Mouse (Mus musculus) kidney, postnatal 25 days (tissue): ENCODE measurements around the gene Zc3hav1l.

ENCODE experiments used
- DNase-seq, 2 experiments: peaks; one replicate each; pipeline ENCODE4 v3.0.0; 2021; ENCODE audit warnings: mixed read lengths in 2 of 2

The Zc3hav1l gene

GRCm38 (mm10) chr6:38263393-38264159 is 35.5 kb downstream of the Zc3hav1l start:
- no peak for DNase-seq

GRCm38 (mm10) chr6:38261877-38262276 is 37.2 kb downstream of the Zc3hav1l start:
- no peak for DNase-seq

DNA sequence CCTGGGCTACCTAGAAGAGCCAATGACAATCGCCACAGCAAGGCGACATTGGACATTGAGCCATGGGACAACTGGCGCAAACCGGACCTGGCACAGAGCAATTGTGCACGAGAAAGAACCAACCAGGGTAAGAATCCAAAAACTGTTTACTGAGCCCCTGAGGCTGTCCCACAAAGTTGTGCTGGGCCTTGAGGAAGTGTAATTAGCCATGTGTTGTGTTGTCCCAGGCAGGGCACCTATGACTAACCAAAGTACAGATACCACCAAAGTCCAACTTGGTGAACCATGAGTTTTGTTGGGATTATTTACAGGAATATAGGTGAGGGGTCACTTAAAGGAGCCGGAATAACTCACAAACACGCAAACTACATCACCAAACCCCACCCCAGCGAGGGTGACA is 41.6 kb downstream of the Zc3hav1l start:
- peak; percentile 45 to 81 for DNase-seq

- DNase-seq = no peak
These were observed 42.3 kb downstream of the Zc3hav1l start for GRCm38 (mm10) chr6:38256793-38257192.

GRCm38 (mm10) chr6:38255794-38256193 is 43.3 kb downstream of the Zc3hav1l start:
- DNase-seq = no peak

DNA sequence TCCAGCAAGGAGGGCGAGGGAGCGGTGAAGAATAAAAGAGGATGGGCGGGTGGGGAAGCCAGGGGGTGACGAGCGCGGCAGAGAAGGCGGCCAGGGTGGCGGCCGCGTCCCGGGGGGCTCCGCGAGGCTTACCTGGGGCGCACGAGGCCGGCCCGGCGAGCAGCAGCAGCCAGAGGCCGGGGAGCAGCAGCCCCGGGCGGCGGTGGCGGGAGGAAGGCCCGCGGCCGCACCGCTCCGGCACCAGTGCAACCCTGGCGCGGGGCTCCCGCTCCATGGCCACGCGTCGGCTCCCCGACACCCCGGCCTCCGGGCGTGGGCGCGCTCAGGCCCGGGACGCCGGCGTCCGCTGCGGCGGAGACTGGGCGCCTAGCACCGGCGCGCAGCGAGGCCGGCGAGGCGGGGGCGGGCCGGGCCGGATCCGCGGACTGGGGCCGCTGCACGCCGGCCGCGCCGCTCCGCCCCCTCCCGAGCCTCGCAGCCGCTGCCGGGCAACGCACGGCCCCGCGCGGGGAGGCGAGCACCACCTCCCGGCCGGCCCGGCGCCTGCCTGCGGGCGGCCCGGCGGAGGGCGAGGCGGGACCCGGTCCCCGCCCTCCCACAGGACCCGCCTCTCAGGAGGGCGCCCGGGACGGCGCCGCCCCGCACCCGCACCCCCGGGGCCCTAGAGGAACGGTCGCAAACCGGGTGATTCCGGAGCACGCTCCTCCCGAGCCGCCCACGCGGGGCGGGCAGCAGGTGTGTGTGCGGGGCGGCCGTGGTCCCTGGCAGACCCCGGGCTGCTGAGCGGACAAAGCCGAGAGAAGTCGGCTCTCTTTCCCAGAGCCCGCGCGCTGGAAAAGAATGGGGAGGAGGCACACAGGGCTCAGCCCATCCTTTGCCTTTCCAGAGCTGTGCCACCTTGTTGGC is 45.1 kb downstream of the Zc3hav1l start, which contains the start of gene D630045J12Rik:
D630045J12Rik (minus strand) TSS at position 274 of the 906 bp plus-strand sequence.
- peak; percentile 75 to 93 for DNase-seq

- no peak for DNase-seq
These were observed 46.0 kb downstream of the Zc3hav1l start for GRCm38 (mm10) chr6:38252766-38253735.

- DNase-seq = peak in 1 of 2 experiments; percentile 56
These were observed 46.9 kb downstream of the Zc3hav1l start for GRCm38 (mm10) chr6:38252139-38252538.

GRCm38 (mm10) chr6:38251464-38251863 is 47.6 kb downstream of the Zc3hav1l start:
- DNase-seq = no peak

GRCm38 (mm10) chr6:38247362-38247761 is 51.7 kb downstream of the Zc3hav1l start:
- DNase-seq = no peak

DNA sequence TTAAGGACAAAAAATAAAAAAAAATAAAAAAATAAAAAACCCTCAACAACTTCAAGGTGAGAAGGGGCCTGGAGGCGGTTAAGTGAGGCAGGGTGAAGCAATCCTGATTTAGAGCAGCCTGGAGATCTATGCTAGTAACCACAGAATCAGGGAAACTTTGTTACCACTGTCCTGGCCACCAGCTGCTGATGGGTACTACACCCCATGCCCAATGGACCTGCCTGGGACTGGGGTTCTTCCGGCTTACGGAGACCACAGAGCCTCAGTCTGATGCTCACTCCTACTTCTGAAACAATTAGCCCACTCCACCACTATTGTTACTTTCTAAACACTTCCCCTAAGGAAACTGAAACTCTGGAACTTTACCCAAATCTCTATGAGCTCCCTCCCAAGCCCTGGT is 54.3 kb downstream of the Zc3hav1l start:
- no peak for DNase-seq

GRCm38 (mm10) chr6:38244167-38244566 is 54.9 kb downstream of the Zc3hav1l start:
- no peak for DNase-seq

DNA sequence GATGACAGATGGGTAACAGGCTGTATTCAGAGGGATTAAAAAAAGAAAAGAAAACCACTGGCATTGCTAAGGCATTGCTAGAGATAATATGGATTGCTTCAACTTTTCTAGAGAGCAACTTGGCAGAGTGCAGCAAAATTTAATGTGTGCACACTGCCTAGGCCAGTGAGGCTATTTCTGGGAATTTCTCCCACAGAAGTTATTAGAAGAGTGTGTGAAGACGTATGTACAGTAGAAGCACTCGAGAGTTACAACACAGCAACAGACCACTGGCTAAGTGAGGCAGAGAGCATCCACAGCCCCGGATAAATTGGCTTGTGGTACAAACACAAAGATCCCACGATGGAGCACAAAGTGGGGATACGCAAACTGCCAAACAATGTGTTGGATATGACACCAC is 56.2 kb downstream of the Zc3hav1l start:
- DNase-seq = no peak

DNA sequence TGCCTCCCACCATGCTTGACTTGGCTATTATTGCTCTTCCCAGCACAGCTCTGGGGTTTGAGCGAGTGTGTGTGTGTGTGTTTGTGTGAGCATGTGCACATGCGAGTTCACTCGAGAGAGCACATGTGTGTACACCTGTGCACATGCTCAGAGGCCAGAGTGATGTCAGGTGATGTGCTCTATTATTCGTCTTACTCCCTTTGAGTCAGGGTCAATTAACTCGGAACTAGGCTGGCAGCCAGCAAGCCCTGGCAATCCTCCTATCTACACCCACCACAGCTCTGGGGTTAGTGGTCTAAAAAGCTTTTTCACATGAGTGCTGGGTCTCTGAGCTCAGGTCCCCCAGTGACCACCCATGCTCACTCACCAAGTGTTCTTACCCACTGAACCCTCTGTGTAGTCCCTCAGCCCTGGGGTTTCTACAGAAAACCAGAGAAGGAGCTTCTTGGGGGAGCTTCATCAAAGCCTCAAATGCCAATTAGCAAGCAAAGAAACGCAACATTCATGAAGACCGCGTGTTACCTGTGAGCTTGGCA is 56.7 kb downstream of the Zc3hav1l start:
- peak; percentile 61 to 75 for DNase-seq

DNA sequence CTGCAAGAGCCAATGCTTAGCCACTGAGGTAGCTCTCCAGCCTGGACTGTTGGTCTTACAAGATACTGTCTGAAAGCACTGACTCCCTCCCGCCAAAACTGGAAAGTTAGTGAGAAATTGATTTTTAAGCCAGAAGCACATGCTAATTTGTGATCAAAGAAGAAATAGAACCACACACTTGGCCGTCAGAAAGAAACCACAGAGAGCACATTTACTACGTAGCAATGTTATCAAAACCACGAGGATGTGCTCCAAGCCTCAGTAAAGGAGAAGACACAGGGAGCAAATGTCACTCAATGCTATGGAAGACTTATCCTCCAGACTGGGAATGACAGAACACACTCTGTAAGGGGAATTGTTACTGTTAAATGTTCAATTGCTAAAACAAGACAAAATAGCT is 57.6 kb downstream of the Zc3hav1l start:
- DNase-seq = no peak

DNA sequence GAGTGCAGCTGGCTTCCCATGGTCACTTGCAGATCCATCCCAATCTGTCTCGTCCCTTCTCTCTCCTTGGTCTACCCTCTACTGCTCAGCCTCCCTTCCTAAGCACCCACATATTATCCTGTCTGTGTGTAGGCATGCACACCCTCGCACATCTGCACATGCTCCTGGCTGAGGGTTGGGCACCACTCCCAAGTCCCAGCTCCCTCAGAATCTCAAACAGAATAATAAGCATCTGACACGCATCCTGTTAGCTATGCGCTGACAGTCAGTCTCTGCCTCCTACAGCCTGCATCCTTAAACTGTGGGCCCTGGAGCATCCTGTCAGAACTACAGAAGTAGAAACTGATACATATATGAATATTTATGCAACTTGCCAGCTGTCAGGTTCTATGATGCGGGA is 58.4 kb downstream of the Zc3hav1l start:
- no peak for DNase-seq

- DNase-seq = peak; percentile 79 to 92
These were observed 60.7 kb downstream of the Zc3hav1l start for GRCm38 (mm10) chr6:38238382-38238781.
